ENCODE assay signal across 8 mouse cellular contexts in genomic region chr6:16359464-16359863, GRCm38 (mm10).
DNase-seq lines count a peak whose midpoint lies in the region; ATAC-seq and TF ChIP-seq lines count a peak whose summit lies in the region.

No protein-coding gene starts in this region.

- H3K9me3 ChIP-seq in liver, embryonic 11.5 days (ENCODE audit: control insufficient read depth, low read length), result no peaks in the 10 kb centered on the region
- no peaks in the 10 kb centered on the region for H3K9me3 ChIP-seq in forebrain, embryonic 11.5 days (ENCODE audit: control insufficient read depth, low read length)
- H3K9me3 ChIP-seq in intestine, postnatal 0 days (ENCODE audit: control insufficient read depth), result no peaks in the 10 kb centered on the region
- H3K9me3 ChIP-seq in neural tube, embryonic 12.5 days, result no peaks in the 10 kb centered on the region

- H3K4me2 ChIP-seq in liver, embryonic 11.5 days, result peak overlapping the region; percentile 45
- peak overlapping the region; percentile 42; the same call in 1 of the 2 replicates for H3K4me2 ChIP-seq in forebrain, embryonic 11.5 days (ENCODE audit: low read depth, low read length, severe bottlenecking)
- no peak overlapping the region; the same call in 1 of the 2 replicates for H3K4me2 ChIP-seq in intestine, postnatal 0 days (replicated peaks; ENCODE audit: low read depth)
- H3K4me2 ChIP-seq in neural tube, embryonic 12.5 days (replicated peaks), result peak overlapping the region; percentile 48

- 73% methylated on average over 7 of the region's 7 CpGs for WGBS in liver, embryonic 11.5 days
- WGBS in forebrain, embryonic 11.5 days, result 50% methylated on average over 7 of the region's 7 CpGs
- 75% methylated on average over 6 of the region's 7 CpGs for WGBS in intestine, postnatal 0 days
- 78% methylated on average over 6 of the region's 7 CpGs for WGBS in neural tube, embryonic 12.5 days

- ATAC-seq in liver, embryonic 11.5 days (replicated peaks; ENCODE audit: low FRiP score), result no peak
- ATAC-seq in forebrain, embryonic 11.5 days (replicated peaks; ENCODE audit: low FRiP score), result 0 out of 2 replicates have a peak, but pooled peaks have one; percentile 57
- ATAC-seq in intestine, postnatal 0 days, result no peak
- ATAC-seq in neural tube, embryonic 12.5 days (ENCODE audit: low FRiP score, low read depth), result peak; percentile 76; the same call in 1 of the 2 replicates

- no peak for TF ChIP-seq CTCF in intestine, postnatal 0 days (IDR thresholded peaks at IDR 0.05; ENCODE audit: low read depth)

- no peaks in the 10 kb centered on the region for H3K27me3 ChIP-seq in liver, embryonic 11.5 days (replicated peaks; ENCODE audit: control insufficient read depth, insufficient read depth, low read length)
- no peaks in the 10 kb centered on the region for H3K27me3 ChIP-seq in forebrain, embryonic 11.5 days (ENCODE audit: control insufficient read depth, insufficient read depth, low read length)
- no peaks in the 10 kb centered on the region for H3K27me3 ChIP-seq in intestine, postnatal 0 days (replicated peaks; ENCODE audit: control insufficient read depth, insufficient read depth, low read length)
- no peaks in the 10 kb centered on the region for H3K27me3 ChIP-seq in neural tube, embryonic 12.5 days (replicated peaks)

- H3K27ac ChIP-seq in liver, embryonic 11.5 days (ENCODE audit: low read depth, low read length), result no peak overlapping the region
- no peak overlapping the region for H3K27ac ChIP-seq in forebrain, embryonic 11.5 days (ENCODE audit: low read depth, low read length)
- H3K27ac ChIP-seq in intestine, postnatal 0 days (ENCODE audit: low read depth, low read length), result no peak overlapping the region
- no peak overlapping the region for H3K27ac ChIP-seq in neural tube, embryonic 12.5 days

- no peak for DNase-seq in liver, embryonic 11.5 days (ENCODE audit: low spot score)
- no peak for DNase-seq in liver
- DNase-seq in forebrain, embryonic 11.5 days (ENCODE audit: low spot score), result no peak
- DNase-seq in adrenal gland, adult (ENCODE audit: inconsistent age in 2 of 2, low spot score in 1 of 2), result no peak
- DNase-seq in thymus, postnatal 10 days (ENCODE audit: low spot score in 2 of 2), result no peak
- DNase-seq in natural killer cell, adult 2 months (ENCODE audit: low spot score in 2 of 2), result no peak

- peak overlapping the region; percentile 29; the same call in 1 of the 2 replicates for H3K4me3 ChIP-seq in liver, embryonic 11.5 days (ENCODE audit: low read depth, low read length)
- H3K4me3 ChIP-seq in forebrain, embryonic 11.5 days (ENCODE audit: low read depth, low read length), result peak overlapping the region; percentile 19; the same call in 1 of the 2 replicates
- 0 out of 2 replicates have a peak overlapping the region, but pooled peaks have one; percentile 23 for H3K4me3 ChIP-seq in intestine, postnatal 0 days (ENCODE audit: low read depth, low read length)
- H3K4me3 ChIP-seq in neural tube, embryonic 12.5 days, result peak overlapping the region; percentile 24

- H3K36me3 ChIP-seq in liver, embryonic 11.5 days (ENCODE audit: control insufficient read depth, insufficient read depth, low read length), result no peaks in the 10 kb centered on the region
- no peaks in the 10 kb centered on the region for H3K36me3 ChIP-seq in forebrain, embryonic 11.5 days (ENCODE audit: control insufficient read depth, insufficient read depth, low read length)
- H3K36me3 ChIP-seq in intestine, postnatal 0 days (ENCODE audit: control insufficient read depth, insufficient read depth), result no peaks in the 10 kb centered on the region
- H3K36me3 ChIP-seq in neural tube, embryonic 12.5 days, result no peaks in the 10 kb centered on the region

- no peaks in the 10 kb centered on the region for H3K4me1 ChIP-seq in liver, embryonic 11.5 days (replicated peaks; ENCODE audit: control insufficient read depth, insufficient read depth, low read length)
- H3K4me1 ChIP-seq in forebrain, embryonic 11.5 days (replicated peaks; ENCODE audit: control insufficient read depth, insufficient read depth, low read length), result no peaks in the 10 kb centered on the region
- H3K4me1 ChIP-seq in intestine, postnatal 0 days (replicated peaks; ENCODE audit: control insufficient read depth, insufficient read depth, low read length), result no peaks in the 10 kb centered on the region
- no peaks in the 10 kb centered on the region for H3K4me1 ChIP-seq in neural tube, embryonic 12.5 days

- H3K9ac ChIP-seq in liver, embryonic 11.5 days (ENCODE audit: low read depth, low read length), result no peak overlapping the region
- no peak overlapping the region; the same call in 1 of the 2 replicates for H3K9ac ChIP-seq in forebrain, embryonic 11.5 days (ENCODE audit: low read length)
- no peak overlapping the region for H3K9ac ChIP-seq in intestine, postnatal 0 days (ENCODE audit: low read depth, low read length)
- no peak overlapping the region for H3K9ac ChIP-seq in neural tube, embryonic 12.5 days

Comparison
In these comparisons a context has a peak if more than half of its experiments do, and no peak if none do; other contexts are left out.
1. ATAC-seq: peak in forebrain, embryonic 11.5 days (single experiment) and neural tube, embryonic 12.5 days (single experiment); none in liver, embryonic 11.5 days (single experiment) and intestine, postnatal 0 days (single experiment).
2. Peak in every context shown above with its lines, with median percentiles within 50 percentile points of each other: H3K4me3 ChIP-seq.